Mouse (Mus musculus): ENCODE results near the gene 0610010F05Rik. TPM values are rescaled to one million over a fixed set of nuclear protein-coding genes. Genes with fewer than 3 reads are reported as not detected.

The 0610010F05Rik gene
- polyA plus RNA-seq, 1 experiment from 2014 or later = 35.7 TPM

- H3K27ac ChIP-seq (replicated peaks) = no peak within 1 kb of the TSS
- no peak within 1 kb of the TSS for H3K4me3 ChIP-seq
- 34% methylated on average over 5 of the region's 5 CpGs for WGBS
- H3K36me3 ChIP-seq (replicated peaks) = no peaks in the 10 kb centered on the region
- H3K9me3 ChIP-seq = no peaks in the 10 kb centered on the region
- no peaks in the 10 kb centered on the region for H3K27me3 ChIP-seq (replicated peaks; ENCODE audit: low read depth, poor library complexity, severe bottlenecking)
- no peak for DNase-seq (ENCODE audit: low spot score)
- peaks cover 6% of the 10 kb centered on the region; the same call in 1 of the 2 replicates for H3K4me1 ChIP-seq
Measured at GRCm38 (mm10) chr11:23520473-23521205, 112.8 kb downstream of the 0610010F05Rik start, which contains the start of gene 1700093K21Rik. Gene 1700093K21Rik, minus strand, starts transcription at chr11:23521155.

DNA sequence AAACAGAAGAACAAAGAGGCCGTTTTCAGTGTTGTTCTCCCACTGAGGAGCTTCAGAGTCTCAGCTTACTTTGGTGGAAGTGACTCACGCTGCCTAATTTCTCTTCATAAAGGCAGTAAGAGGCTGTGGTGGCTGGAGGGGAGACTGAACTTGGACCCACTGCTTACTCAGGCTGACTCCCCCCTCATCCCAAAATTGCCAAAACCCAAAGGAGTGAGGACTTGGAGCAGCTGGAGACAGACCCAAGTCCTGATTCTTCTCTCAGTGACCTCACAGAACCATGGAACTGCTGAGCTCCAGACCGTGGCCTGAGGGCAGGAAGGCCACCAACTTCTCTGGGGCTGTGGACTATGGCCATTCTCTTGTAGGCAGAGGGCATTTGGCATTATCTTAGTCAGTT, 114.5 kb downstream of the 0610010F05Rik start:
- no peak overlapping the region for H3K4me3 ChIP-seq
- H3K27me3 ChIP-seq (replicated peaks; ENCODE audit: low read depth, poor library complexity, severe bottlenecking) = no peaks in the 10 kb centered on the region
- H3K4me1 ChIP-seq = peaks cover 6% of the 10 kb centered on the region; the same call in 1 of the 2 replicates
- H3K9me3 ChIP-seq = no peaks in the 10 kb centered on the region
- 73% methylated on average over 3 of the region's 3 CpGs for WGBS
- no peaks in the 10 kb centered on the region for H3K36me3 ChIP-seq (replicated peaks)
- DNase-seq (ENCODE audit: low spot score) = no peak
- no peak overlapping the region for H3K27ac ChIP-seq (replicated peaks)

DNA sequence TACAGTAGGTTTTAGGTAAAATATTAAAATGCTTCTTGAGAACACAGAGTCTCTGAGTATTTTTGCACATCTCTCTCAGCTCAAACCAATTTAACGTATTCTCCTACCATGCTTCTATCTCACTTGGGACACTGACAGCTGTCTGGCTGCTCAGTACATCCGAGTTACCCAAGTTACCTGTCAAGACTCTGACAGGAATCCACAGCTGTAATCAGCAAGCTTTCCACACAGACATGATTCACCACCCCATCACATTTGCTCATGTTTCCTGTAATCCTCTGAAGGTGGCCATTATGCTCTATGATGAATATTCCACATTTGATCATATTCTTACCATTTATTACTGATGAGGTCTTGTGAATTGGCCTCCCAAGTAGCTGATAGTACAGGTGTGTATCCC, 118.1 kb downstream of the 0610010F05Rik start:
- H3K27ac ChIP-seq (replicated peaks) = no peak overlapping the region
- H3K27me3 ChIP-seq (replicated peaks; ENCODE audit: low read depth, poor library complexity, severe bottlenecking) = no peaks in the 10 kb centered on the region
- H3K36me3 ChIP-seq (replicated peaks) = no peaks in the 10 kb centered on the region
- no peak for DNase-seq (ENCODE audit: low spot score)
- no peaks in the 10 kb centered on the region for H3K4me1 ChIP-seq
- no peak overlapping the region for H3K4me3 ChIP-seq
- H3K9me3 ChIP-seq = no peaks in the 10 kb centered on the region
- WGBS = 85% methylated on average over 2 of the region's 2 CpGs

Other genes starting within 250 kb of the 0610010F05Rik start
- gene Ahsa2, start 135.6 kb downstream of the 0610010F05Rik start, polyA plus RNA-seq (2016; fragmentation: Nextera tagmentation; extraction: Ambion mirVana) = 138 and 147 TPM in 2 replicates
- gene 1700093K21Rik, start 112.5 kb downstream of the 0610010F05Rik start, polyA plus RNA-seq (2016; fragmentation: Nextera tagmentation; extraction: Ambion mirVana) = 0.19 TPM in 1 of 2 replicates, not detected in the other
- gene Pus10, start 32.0 kb upstream of the 0610010F05Rik start, polyA plus RNA-seq (2016; fragmentation: Nextera tagmentation; extraction: Ambion mirVana) = 29.9 and 30.2 TPM in 2 replicates
- 32.7 and 35.8 TPM in 2 replicates for gene Pex13, start 32.3 kb upstream of the 0610010F05Rik start, polyA plus RNA-seq (2016; fragmentation: Nextera tagmentation; extraction: Ambion mirVana)
- gene Rel, start 137.3 kb upstream of the 0610010F05Rik start, polyA plus RNA-seq (2016; fragmentation: Nextera tagmentation; extraction: Ambion mirVana) = 0.79 and 0.91 TPM in 2 replicates

Measured in embryonic facial prominence, embryonic 10.5 days (tissue).